Mouse (Mus musculus) layer of hippocampus, adult 11-12 months (tissue): ENCODE measurements around the gene Ptrhd1.
A peak's percentile ranks its signal among the peaks of the same experiment; 100 is the strongest.

Experiments
- DNase-seq: peaks from one replicate; pipeline ENCODE4 v3.0.0; 2022; ENCODE audit warnings: low spot score

Ptrhd1 gene

GRCm38 (mm10) chr12:4245742-4246141, 11.9 kb downstream of the Ptrhd1 start:
- DNase-seq, result no peak

- no peak for DNase-seq
Observed at GRCm38 (mm10) chr12:4249786-4250185, 16.0 kb downstream of the Ptrhd1 start.

- no peak for DNase-seq
Observed at GRCm38 (mm10) chr12:4252742-4253655, 19.2 kb downstream of the Ptrhd1 start.

- no peak for DNase-seq
Observed at GRCm38 (mm10) chr12:4267765-4268164, 33.9 kb downstream of the Ptrhd1 start.

GRCm38 (mm10) chr12:4271078-4271477, 37.3 kb downstream of the Ptrhd1 start:
- DNase-seq, result peak; percentile 33

GRCm38 (mm10) chr12:4278978-4279755, 45.3 kb downstream of the Ptrhd1 start:
- no peak for DNase-seq

- DNase-seq, result no peak
Observed at GRCm38 (mm10) chr12:4279878-4280277, 46.1 kb downstream of the Ptrhd1 start.

GRCm38 (mm10) chr12:4285186-4285585, 51.4 kb downstream of the Ptrhd1 start:
- no peak for DNase-seq
